Mouse (Mus musculus) adrenal gland, postnatal 10 days (tissue): ENCODE results near the gene Pum2. TPM values are rescaled to one million over a fixed set of nuclear protein-coding genes. Genes with fewer than 3 reads are reported as not detected.
"Not testable (repeated sequence)": the region's sequence is repeated elsewhere in the genome, so short reads cannot be mapped to it uniquely, and the experiment has no call there.

Source experiments
- DNase-seq: peaks from one replicate; pipeline ENCODE4 v3.0.0; 2021; ENCODE audit warnings: mixed read lengths
- total RNA-seq, 2 experiments: library from RNA; stranded (reverse); gene quantifications; 2 replicates each; pipeline ENCODE4 v1.2.3; 2021

Gene Pum2
- total RNA-seq, 2 experiments from 2014 or later: 131 to 150 TPM

- DNase-seq: no peak
These were observed 6.3 kb upstream of the Pum2 start for GRCm38 (mm10) chr12:8667473-8668255.

DNA sequence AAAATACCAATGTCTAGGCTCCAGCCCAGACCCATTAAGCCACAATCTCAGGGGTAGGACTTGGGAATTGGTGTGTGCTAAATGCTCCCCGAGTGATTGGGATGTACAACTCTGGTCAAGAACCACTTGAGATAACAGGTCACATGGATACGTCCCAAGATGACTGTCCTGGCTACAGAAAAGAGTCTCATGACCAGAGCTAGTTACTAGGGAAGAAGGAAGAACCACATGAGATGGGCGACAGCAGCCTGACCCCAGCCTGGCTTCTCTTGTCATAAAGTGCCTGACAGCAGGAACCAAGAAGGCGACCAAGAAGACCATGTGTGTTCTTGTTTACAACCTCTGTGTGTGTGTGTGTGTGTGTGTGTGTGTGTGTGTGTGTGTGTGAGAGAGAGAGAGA lies 4.5 kb upstream of the Pum2 start:
- DNase-seq: no peak

- no peak for DNase-seq
These were observed 4.1 kb upstream of the Pum2 start for GRCm38 (mm10) chr12:8669846-8670245.

- DNase-seq: no peak
These were observed 587 bp upstream of the Pum2 start for GRCm38 (mm10) chr12:8673121-8673973.

GRCm38 (mm10) chr12:8674377-8674864 lies 487 bp downstream of the Pum2 start:
- DNase-seq: peak; percentile 75

DNA sequence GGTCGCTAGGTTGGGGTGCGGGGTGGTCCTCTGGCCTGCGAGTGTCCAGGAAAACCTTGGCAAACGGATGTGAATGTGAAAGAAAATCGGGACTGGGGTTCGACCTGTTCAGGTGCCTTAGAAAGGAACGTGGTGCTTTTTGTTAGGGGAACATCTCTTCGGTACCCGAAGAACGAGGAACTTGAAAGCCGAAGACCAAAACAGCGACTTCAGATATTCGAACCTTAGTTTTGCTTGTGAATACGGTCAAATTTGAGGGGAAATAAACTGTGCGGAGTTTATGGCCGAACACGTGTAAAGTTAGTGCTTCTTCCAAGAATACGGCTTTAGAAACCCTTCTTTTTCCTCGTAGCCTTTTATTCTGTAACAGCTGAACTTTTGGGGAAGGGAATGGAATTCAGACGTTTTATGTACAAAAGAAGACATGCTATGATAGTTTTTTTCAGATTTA lies 982 bp downstream of the Pum2 start:
- DNase-seq: no peak

- peak; percentile 22 for DNase-seq
These were observed 1.4 kb downstream of the Pum2 start for GRCm38 (mm10) chr12:8675361-8675760.

GRCm38 (mm10) chr12:8676341-8676740 lies 2.4 kb downstream of the Pum2 start:
- DNase-seq: no peak

GRCm38 (mm10) chr12:8677926-8678325 lies 4.0 kb downstream of the Pum2 start:
- no peak for DNase-seq

GRCm38 (mm10) chr12:8684200-8684599 lies 10.3 kb downstream of the Pum2 start:
- DNase-seq: no peak

- no peak for DNase-seq
These were observed 11.1 kb downstream of the Pum2 start for GRCm38 (mm10) chr12:8685036-8685435.

DNA sequence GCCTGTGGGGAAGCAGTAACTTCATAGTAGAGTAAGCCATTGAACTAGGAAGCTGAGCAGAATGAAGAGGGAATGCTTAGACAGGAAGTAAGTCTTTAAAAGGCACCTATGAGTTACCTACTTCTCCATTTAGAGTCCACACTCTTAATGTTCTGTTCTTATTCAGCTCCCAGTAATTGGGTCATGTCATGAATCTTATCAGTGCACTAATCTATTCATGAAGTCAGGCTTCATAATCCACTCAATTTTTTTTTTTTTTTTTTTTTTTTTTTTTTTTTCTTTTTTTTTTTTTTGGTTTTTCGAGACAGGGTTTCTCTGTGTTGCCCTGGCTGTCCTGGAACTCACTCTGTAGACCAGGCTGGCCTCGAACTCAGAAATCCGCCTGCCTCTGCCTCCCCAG lies 15.9 kb downstream of the Pum2 start:
- DNase-seq: not testable (repeated sequence)

DNA sequence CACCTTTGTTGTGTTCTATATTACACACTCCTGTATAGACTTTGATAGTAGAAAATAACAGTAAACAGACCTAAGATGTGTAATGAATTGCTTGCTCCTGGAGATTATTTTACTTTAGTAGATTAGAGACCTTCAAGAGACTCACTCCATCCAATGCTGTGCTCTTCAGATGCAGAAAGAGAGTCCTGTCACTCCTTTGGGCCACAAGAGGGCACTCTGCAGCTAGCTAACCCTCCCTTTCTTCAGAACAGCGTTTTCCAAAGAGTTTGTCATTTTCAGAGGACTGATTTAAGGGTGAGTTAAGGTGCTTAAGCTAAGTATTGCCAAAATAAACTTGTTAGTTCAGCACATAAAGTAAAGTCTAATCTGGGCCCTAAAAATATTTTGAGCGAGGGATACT lies 25.0 kb downstream of the Pum2 start:
- DNase-seq: peak; percentile 61

DNA sequence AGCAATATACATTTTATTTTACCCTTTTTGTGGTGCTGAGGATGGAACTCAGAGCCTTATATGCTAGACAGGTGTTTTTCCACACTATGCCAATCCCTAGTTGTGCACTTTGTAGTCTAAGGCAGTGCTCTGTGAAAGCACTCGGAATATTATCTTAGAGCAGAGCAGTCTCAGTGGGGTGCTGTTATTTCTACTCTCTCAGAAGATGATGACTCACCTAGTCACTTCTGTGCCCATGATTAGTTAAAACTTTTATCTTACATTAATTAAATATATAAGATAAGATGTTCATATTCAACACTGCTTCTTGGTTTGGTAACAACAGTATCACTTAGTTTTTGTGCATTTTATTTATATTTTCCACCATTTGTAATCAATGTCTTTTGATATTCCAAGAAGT lies 30.1 kb downstream of the Pum2 start:
- DNase-seq: no peak

DNA sequence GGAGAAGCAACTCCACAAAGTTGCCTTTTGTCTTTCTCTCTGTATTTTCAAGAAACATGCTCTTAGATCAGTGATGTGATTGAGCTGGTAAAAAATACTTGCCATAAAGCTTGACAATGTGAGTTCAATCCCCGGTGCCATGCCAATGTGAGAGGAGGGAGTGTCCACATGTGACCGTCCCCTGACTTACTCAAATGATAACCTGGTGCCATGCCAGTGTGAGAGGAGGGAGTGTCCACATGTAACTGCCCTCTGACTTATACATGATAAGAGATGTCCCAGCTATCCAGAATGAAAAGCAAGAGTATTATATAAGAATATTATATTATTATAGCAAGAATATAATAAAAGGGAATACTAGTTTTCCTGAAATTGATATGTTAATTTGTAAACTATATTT lies 34.9 kb downstream of the Pum2 start:
- DNase-seq: no peak

- no peak for DNase-seq
These were observed 38.7 kb downstream of the Pum2 start for GRCm38 (mm10) chr12:8712665-8713064.

DNA sequence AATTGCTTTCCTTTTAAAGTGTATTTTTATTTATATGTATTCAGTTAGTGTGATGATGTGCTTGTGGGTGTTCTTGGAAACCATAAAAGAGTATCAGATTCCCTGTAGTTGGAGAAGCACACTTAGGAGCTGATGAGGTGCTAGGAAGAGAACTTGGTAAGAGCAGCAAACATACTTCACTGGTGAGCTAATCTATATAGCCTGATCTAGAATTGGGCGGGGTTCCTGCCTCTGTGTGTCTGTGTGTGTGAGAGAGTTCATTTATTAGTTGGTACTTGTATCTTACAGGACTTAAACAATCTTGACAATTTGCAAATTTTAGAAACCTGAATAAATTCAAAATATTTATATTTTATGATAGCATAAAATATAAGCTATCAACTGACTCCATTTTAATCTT lies 42.2 kb downstream of the Pum2 start:
- DNase-seq: no peak

DNA sequence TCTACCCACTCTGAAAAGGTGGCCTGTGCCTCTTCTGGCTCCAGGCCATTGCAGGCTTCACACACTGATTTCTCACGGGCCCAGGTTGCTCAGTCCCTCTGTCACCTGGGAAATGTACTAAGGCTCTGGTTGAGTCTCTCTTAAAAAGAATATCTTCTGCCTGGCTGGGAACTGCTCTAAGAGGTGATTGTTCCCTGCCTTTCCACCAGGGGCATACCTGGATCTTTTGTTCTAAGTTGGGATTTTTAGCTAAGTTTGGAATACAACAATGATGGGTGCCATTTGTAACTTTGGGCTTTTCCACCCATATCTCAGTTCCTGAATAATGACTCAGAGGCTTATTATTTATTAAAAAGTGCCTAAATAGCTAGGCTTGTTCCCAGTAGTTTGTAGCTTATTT lies 53.0 kb downstream of the Pum2 start:
- DNase-seq: no peak

GRCm38 (mm10) chr12:8728739-8729138 lies 54.8 kb downstream of the Pum2 start:
- DNase-seq: peak; percentile 50

- no peak for DNase-seq
These were observed 79.7 kb downstream of the Pum2 start for GRCm38 (mm10) chr12:8753654-8754053.

- DNase-seq: no peak
These were observed 80.2 kb downstream of the Pum2 start for GRCm38 (mm10) chr12:8754116-8754515.

DNA sequence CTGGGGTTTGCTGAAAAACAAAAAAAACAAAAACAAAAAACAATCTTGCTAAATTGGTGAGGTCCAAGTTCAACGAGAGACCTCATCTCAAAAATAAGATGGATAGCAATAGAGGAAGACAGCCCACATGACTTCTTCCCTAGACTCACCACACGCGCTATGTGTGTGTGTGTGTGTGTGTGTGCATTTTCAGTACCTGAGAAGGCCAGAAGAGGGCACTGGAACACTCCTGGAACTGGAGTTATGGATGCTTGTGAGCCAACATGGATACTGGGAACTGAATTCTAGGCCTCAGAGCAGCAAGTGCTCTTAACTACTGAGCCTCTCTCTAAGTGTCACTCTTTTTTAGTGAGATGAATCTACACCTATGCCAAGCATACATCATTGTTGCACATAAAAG lies 84.1 kb downstream of the Pum2 start:
- no peak for DNase-seq

- no peak for DNase-seq
These were observed 85.2 kb downstream of the Pum2 start for GRCm38 (mm10) chr12:8759115-8759514.
